Mouse (Mus musculus): Measurements from ENCODE around the gene Cct4. TPM values are rescaled to one million over a fixed set of nuclear protein-coding genes. Genes with fewer than 3 reads are reported as not detected.

Gene Cct4
- total and polyA plus RNA-seq, 3 experiments: 482 to 874 (median 569) TPM

GRCm38 (mm10) chr11:22978215-22978614 lies 12.1 kb upstream of the Cct4 start:
- dilution Hi-C loops (cut with MboI; ENCODE audit: extremely low pct_ligation_motif_present, extremely low pct_unique_long_range_greater_than_20kb, low sequenced_read_pairs): no loop called here
- Histone ChIP-seq H3K27me3 (replicated peaks) (no peaks in the 10 kb centered on the region), H3K4me3 (replicated peaks in 1 of 3; ENCODE audit: low read depth in 2 of 3, low read length in 2 of 3, poor library complexity in 1 of 3) (no peak overlapping the region), H3K9me3 (replicated peaks; ENCODE audit: low read length) (no peaks in the 10 kb centered on the region), H3K36me3 (replicated peaks in 1 of 2; ENCODE audit: control insufficient read depth in 1 of 2, insufficient read depth in 1 of 2, low read length in 1 of 2) (peaks cover 3 to 41% of the 10 kb centered on the region in 2 experiments), H3K79me2 (replicated peaks; ENCODE audit: control insufficient read depth, extremely low read depth, insufficient read depth, poor library complexity, severe bottlenecking) (peaks cover 36% of the 10 kb centered on the region), H3K4me2 (ENCODE audit: insufficient read depth, low read depth, poor library complexity, severe bottlenecking) (no peak overlapping the region), H3K4me1 (ENCODE audit: control insufficient read depth in 1 of 2, insufficient read depth in 2 of 2) (peaks cover 10 to 49% of the 10 kb centered on the region in 2 experiments), H3K27ac (ENCODE audit: insufficient read depth, low read depth) (no peak overlapping the region), H3K9ac (ENCODE audit: insufficient read depth, low read depth) (no peak overlapping the region)
- in situ Hi-C loops (cut with MboI; ENCODE audit: low pct_ligation_motif_present, low pct_unique_long_range_greater_than_20kb, low sequenced_read_pairs): no loop called here
- no peak for TF ChIP-seq RCOR1 (conservative IDR thresholded peaks at IDR 0.05; ENCODE audit: low read depth, low read length)
- no peak for TF ChIP-seq ETS1 (conservative IDR thresholded peaks at IDR 0.05; ENCODE audit: low read depth, low read length)
- no peak for TF ChIP-seq CTCF (conservative IDR thresholded peaks at IDR 0.05 in 1 of 2, IDR thresholded peaks at IDR 0.05 in 1 of 2; ENCODE audit: low read depth in 2 of 2, low read length in 2 of 2)
- no peak for TF ChIP-seq ZNF384 (IDR thresholded peaks at IDR 0.05; ENCODE audit: low read depth, low read length)
- no peak for TF ChIP-seq KAT2A (IDR thresholded peaks at IDR 0.05; ENCODE audit: insufficient replicate concordance, low read length)
- TF ChIP-seq MEF2A (IDR thresholded peaks at IDR 0.05; ENCODE audit: borderline replicate concordance, low read depth, low read length): no peak
- no peak for TF ChIP-seq USF2 (conservative IDR thresholded peaks at IDR 0.05; ENCODE audit: low read depth, low read length)
- no peak for TF ChIP-seq MAX (IDR thresholded peaks at IDR 0.05; ENCODE audit: low read length)
- TF ChIP-seq USF1 (IDR thresholded peaks at IDR 0.05; ENCODE audit: low read depth, low read length): no peak
- no peak for TF ChIP-seq POLR2A (IDR thresholded peaks at IDR 0.05; ENCODE audit: low read depth, low read length)
- TF ChIP-seq HCFC1 (IDR thresholded peaks at IDR 0.05; ENCODE audit: low read depth, low read length): no peak
- no peak for TF ChIP-seq ZKSCAN1 (IDR thresholded peaks at IDR 0.05; ENCODE audit: borderline replicate concordance, low read depth, low read length)
- no peak for TF ChIP-seq MAFK (IDR thresholded peaks at IDR 0.05; ENCODE audit: insufficient replicate concordance, low read length)
- no peak for TF ChIP-seq SMC3 (IDR thresholded peaks at IDR 0.05; ENCODE audit: low read depth, low read length)
- no peak for TF ChIP-seq ZMIZ1 (IDR thresholded peaks at IDR 0.05; ENCODE audit: low read depth, low read length)
- no peak for TF ChIP-seq MYC (IDR thresholded peaks at IDR 0.05; ENCODE audit: low read depth, low read length)
- no peak for TF ChIP-seq PAX5 (IDR thresholded peaks at IDR 0.05; ENCODE audit: low read length)
- no peak for TF ChIP-seq MXI1 (IDR thresholded peaks at IDR 0.05; ENCODE audit: low read depth, low read length)
- no peak for TF ChIP-seq CHD2 (IDR thresholded peaks at IDR 0.05; ENCODE audit: low read length)
- no peak for DNase-seq (ENCODE audit: extremely low read depth)

GRCm38 (mm10) chr11:22978711-22979110 lies 11.6 kb upstream of the Cct4 start:
- dilution Hi-C loops (cut with MboI; ENCODE audit: extremely low pct_ligation_motif_present, extremely low pct_unique_long_range_greater_than_20kb, low sequenced_read_pairs) (no loop called here), in situ Hi-C loops (cut with MboI; ENCODE audit: low pct_ligation_motif_present, low pct_unique_long_range_greater_than_20kb, low sequenced_read_pairs) (no loop called here)
- peaks cover 10 to 49% of the 10 kb centered on the region in 2 experiments for H3K4me1 ChIP-seq (ENCODE audit: control insufficient read depth in 1 of 2, insufficient read depth in 2 of 2)
- no peak for TF ChIP-seq RAD21 (IDR thresholded peaks at IDR 0.05; ENCODE audit: low read depth, low read length)
- TF ChIP-seq RCOR1 (conservative IDR thresholded peaks at IDR 0.05; ENCODE audit: low read depth, low read length): no peak
- TF ChIP-seq ZKSCAN1 (IDR thresholded peaks at IDR 0.05; ENCODE audit: borderline replicate concordance, low read depth, low read length): no peak
- no peak for TF ChIP-seq KAT2A (IDR thresholded peaks at IDR 0.05; ENCODE audit: insufficient replicate concordance, low read length)
- TF ChIP-seq PAX5 (IDR thresholded peaks at IDR 0.05; ENCODE audit: low read length): no peak
- no peak for TF ChIP-seq MYC (IDR thresholded peaks at IDR 0.05; ENCODE audit: low read depth, low read length)
- no peak for TF ChIP-seq POLR2AphosphoS2 (IDR thresholded peaks at IDR 0.05; ENCODE audit: low read depth, low read length)
- no peak for TF ChIP-seq JUND (conservative IDR thresholded peaks at IDR 0.05; ENCODE audit: low read depth, low read length)
- TF ChIP-seq NELFE (IDR thresholded peaks at IDR 0.05; ENCODE audit: low read depth, low read length): no peak
- TF ChIP-seq ZC3H11A (IDR thresholded peaks at IDR 0.05; ENCODE audit: low read depth, low read length): no peak
- no peak for TF ChIP-seq CTCF (conservative IDR thresholded peaks at IDR 0.05 in 1 of 2, IDR thresholded peaks at IDR 0.05 in 1 of 2; ENCODE audit: low read depth in 2 of 2, low read length in 2 of 2)
- no peak for TF ChIP-seq CHD1 (IDR thresholded peaks at IDR 0.05; ENCODE audit: low read depth, low read length)
- TF ChIP-seq TBP (conservative IDR thresholded peaks at IDR 0.05; ENCODE audit: low read depth, low read length): no peak
- TF ChIP-seq NRF1 (IDR thresholded peaks at IDR 0.05; ENCODE audit: low read depth, low read length): no peak
- no peak for DNase-seq (ENCODE audit: extremely low read depth)
- no peak overlapping the region for H3K4me2 ChIP-seq (ENCODE audit: insufficient read depth, low read depth, poor library complexity, severe bottlenecking)
- peaks cover 34% of the 10 kb centered on the region for H3K79me2 ChIP-seq (replicated peaks; ENCODE audit: control insufficient read depth, extremely low read depth, insufficient read depth, poor library complexity, severe bottlenecking)
- H3K9ac ChIP-seq (ENCODE audit: insufficient read depth, low read depth): no peak overlapping the region
- H3K27me3 ChIP-seq (replicated peaks): no peaks in the 10 kb centered on the region
- H3K36me3 ChIP-seq (replicated peaks in 1 of 2; ENCODE audit: control insufficient read depth in 1 of 2, insufficient read depth in 1 of 2, low read length in 1 of 2): peaks cover 3 to 36% of the 10 kb centered on the region in 2 experiments
- no peak overlapping the region for H3K4me3 ChIP-seq (replicated peaks in 1 of 3; ENCODE audit: low read depth in 2 of 3, low read length in 2 of 3, poor library complexity in 1 of 3)
- H3K27ac ChIP-seq (ENCODE audit: insufficient read depth, low read depth): no peak overlapping the region
- H3K9me3 ChIP-seq (replicated peaks; ENCODE audit: low read length): no peaks in the 10 kb centered on the region
